Mouse (Mus musculus) heart, postnatal 10 days (tissue): ENCODE results near the gene Slc24a4. TPM values are rescaled to one million over a fixed set of nuclear protein-coding genes. Genes with fewer than 3 reads are reported as not detected.

Experiments
- DNase-seq, 2 experiments: peaks; one replicate each; pipeline ENCODE4 v3.0.0; 2021
- intact Hi-C: fragments of 180-260 bp; cut with DNase I; formaldehyde crosslinking; loops from one replicate; pipeline ENCODE4 v1.15.1; 2025
- total RNA-seq, 2 experiments: library from RNA; stranded (reverse); gene quantifications; 2 replicates each; pipeline ENCODE4 v1.2.3; 2021

Slc24a4 gene
- 1 to 10 TPM in 1 of 2 experiments, under 1 TPM in 1; 0.84 to 2.0 TPM for total RNA-seq

GRCm38 (mm10) chr12:102128081-102128790, at the start of gene Slc24a4:
Gene Slc24a4, plus strand, starts transcription at chr12:102128733.
- peak in 1 of 2 experiments; percentile 26 for DNase-seq
- intact Hi-C loops, result loop anchor here (5.0 kb wide), 2 partner anchors 39 to 121 kb away; no protein-coding TSS in a partner anchor

DNA sequence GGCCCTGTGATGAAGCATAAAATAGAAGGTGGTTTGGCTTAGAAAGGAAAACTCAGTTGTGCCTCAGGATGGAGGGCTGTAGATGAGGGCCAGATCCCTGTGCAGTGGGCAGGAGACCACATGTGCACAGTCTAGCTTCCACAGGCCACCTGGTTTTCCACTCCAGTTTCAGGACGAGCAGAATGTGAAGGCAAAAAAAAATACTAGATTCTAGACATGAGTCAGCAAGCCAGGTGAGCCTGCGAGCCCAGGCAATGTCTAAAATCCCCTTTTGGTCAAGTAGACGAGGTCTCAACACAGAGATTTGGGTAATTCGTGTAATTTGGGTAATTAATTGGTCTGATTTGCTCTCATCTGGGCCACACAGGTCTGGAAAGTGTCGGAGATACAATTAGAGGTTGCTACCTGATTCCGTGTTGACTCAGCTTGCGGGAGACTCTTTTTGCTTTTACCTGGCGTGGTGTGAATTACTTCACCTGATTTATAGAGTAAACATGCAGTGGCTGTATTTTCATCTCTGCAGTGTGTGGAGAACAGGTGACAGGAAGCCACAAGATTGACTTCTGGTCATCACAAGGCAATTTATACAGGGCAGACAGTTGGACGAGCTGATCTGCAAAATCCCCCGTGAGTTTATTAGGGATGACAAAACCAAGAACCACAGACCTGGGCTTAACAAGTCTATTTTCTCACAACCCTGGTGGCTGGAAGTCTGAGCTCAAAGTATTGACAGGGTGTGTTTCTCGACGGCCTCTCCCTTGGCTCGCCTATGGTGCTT, 45.7 kb upstream of the Slc24a4 start:
- DNase-seq, result no peak
- intact Hi-C loops, result no loop called here

DNA sequence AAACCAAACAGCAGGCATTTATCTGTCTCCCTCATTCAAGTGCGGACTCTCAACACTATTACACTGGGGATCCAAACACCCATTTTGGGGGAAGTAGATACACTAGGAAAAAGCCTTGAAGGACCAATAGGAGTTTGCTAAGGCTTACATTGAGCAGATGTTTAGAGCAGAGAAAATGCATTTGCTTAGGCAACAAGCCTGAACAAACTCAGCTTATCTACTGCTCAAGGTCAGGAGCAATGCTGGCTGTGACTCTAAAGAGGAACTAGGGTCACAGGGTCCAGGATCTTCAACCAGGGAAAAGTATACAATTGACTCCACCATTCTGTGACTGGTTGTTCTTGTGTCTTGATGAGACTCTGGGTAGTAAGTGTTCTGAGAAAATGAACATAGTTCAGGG, 38.0 kb upstream of the Slc24a4 start:
- no peak for DNase-seq
- intact Hi-C loops, result no loop called here

DNA sequence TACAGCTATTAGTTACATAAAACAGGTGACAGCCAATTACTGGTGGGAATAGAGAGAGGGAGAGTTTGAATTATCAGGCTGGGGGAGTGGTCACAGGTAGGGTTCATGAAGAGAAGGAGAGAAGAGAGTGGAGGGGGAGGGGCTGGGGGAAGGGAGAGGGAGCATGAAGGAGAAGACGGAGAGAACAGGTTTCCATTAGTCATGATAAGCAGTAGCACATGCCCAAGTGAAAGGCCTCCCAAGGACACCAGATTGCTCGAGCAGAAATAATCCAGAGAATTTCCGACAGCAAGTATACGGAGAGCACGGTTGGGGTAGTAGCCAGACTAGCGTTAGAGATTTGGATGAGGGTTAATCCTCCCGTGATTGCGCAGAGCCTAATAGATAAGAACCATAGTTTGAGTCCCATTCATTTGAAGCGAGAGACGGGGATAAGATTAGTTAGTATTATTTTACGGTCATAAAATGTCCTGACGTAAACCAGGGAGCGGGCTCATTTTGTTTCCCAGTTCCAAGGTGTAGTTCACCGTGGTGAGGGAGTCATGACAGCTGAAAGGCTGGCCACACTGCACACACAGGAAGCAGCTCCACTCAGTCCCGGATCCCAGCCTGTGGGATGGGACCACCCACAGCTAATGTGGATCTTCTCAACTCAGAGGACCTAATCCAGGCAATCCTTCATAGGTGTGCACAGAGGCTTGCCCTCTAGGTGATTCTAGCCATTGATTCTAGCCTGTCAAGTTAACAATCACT, 36.0 kb upstream of the Slc24a4 start:
- intact Hi-C loops, result no loop called here
- DNase-seq, result peak in 1 of 2 experiments; percentile 8

DNA sequence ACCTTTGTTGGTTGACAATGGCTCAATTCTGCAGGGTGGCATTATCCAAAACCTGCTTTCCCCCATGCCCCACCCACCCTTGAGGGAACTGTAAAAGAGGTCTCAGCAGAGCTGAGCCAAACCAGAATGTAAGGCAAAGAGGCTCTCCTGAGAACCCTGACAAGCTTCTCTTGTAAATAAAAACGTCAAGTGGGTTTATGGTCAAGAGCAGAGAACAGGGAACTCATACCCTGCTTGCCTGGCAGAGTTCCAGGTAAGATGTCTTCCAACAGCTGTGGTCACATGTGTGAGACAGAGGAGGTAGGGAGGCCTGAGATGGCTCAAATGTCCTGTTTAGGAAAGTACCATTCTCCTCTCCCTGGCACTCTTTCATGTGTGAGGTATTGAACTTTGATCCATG, 22.5 kb upstream of the Slc24a4 start:
- DNase-seq, result no peak
- intact Hi-C loops, result no loop called here

DNA sequence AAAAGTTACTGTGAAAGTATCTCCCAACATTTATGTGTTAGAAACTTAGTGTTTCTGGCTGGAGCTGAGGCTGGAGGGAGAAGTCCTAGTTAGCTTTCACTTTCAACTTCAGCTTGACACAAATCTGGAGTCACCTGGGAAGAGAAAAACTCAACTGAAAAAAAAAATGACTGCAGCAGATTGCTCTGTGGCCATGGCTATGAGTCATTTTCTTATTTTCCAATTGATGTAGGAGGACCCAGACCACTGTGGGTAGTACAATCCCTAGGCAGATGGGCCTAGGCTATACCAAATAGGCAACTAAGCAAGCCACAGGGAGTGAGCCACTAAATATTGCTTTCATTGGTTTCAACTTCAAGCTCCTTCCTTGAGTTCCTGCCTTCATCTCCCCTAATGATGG, 19.7 kb upstream of the Slc24a4 start:
- intact Hi-C loops, result no loop called here
- DNase-seq, result no peak

DNA sequence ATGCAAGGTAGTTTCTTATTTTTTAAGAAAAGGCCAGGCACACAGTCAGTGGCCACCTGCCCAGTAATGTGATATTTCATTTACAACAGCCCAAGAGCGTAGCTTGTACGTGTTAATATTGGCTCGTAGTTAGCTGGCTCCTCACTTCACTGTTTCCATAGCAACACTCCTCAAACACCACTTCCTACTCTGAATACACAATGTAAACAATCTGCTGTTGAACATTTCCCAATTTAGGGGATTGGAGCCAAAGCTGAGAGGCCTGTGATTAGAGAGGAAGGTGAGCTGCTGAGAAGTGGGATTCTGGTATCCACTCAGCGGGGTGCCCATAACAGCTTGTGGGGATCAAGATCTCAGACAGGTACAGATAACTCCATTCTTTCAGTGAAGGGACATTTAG, 16.0 kb upstream of the Slc24a4 start:
- intact Hi-C loops, result no loop called here

DNA sequence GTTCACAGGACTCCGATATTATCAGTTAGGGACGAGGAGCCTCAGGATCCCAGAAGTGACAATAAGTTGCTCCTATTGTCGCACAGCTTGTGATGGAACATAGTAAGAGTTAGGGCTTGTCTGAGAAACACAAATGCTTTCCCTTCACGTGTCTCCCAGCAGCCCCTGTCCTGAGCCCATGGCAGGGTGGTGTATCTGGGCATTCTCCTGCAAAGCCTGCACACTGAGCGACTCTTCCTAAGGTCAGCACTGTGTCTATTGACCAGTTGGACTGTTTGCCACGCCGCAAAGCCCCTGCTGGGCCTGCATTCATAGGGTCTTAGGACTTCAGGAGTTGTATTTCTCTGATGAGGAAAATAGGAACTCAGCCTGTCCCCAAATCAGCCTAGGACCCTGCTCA, 15.6 kb upstream of the Slc24a4 start:
- intact Hi-C loops, result no loop called here

More for the DNA sequence above, 16.0 kb upstream of the Slc24a4 start:
- DNase-seq, result no peak

GRCm38 (mm10) chr12:102113391-102113790, 15.1 kb upstream of the Slc24a4 start:
- no peak for DNase-seq
- intact Hi-C loops, result no loop called here

More for the DNA sequence above, 15.6 kb upstream of the Slc24a4 start:
- no peak for DNase-seq

DNA sequence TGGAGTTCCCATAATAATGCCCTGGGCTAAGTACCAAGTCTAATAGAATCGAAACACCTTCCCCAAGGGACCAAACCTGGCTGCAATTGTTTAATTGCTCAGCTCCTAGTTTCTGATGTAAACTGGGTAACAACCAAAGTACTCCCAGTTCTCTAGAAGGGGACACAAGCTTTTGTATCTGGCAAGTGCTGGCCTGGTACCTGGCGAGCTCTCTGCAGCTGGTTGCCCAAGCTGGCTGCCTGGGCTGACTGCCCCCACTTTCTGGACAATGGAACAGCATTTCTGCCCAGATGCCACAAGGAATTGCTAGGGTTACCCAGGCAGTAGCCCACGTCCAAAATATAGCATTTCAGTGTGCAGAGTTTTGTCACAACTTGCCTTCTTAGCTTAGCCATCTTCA, 12.0 kb upstream of the Slc24a4 start:
- intact Hi-C loops, result no loop called here

GRCm38 (mm10) chr12:102118014-102118413, 10.5 kb upstream of the Slc24a4 start:
- no peak for DNase-seq
- intact Hi-C loops, result no loop called here

More for the DNA sequence above, 12.0 kb upstream of the Slc24a4 start:
- DNase-seq, result no peak

GRCm38 (mm10) chr12:102127601-102128000, 932 bp upstream of the Slc24a4 start:
- no peak for DNase-seq
- intact Hi-C loops, result loop anchor here (5.0 kb wide), 2 partner anchors 40 to 120 kb away; no protein-coding TSS in a partner anchor

- DNase-seq, result peak; percentile 65 to 67
- intact Hi-C loops, result loop anchor here (5.0 kb wide), 2 partner anchors 38 to 122 kb away; no protein-coding TSS in a partner anchor
Observed at GRCm38 (mm10) chr12:102128791-102129507, 416 bp downstream of the Slc24a4 start.

- intact Hi-C loops, result loop anchor here (5.0 kb wide), 2 partner anchors 38 to 122 kb away; no protein-coding TSS in a partner anchor
- DNase-seq, result no peak
Observed at GRCm38 (mm10) chr12:102129508-102130030, 1.0 kb downstream of the Slc24a4 start.

- intact Hi-C loops, result loop anchor here (5.0 kb wide), 2 partner anchors 147 to 248 kb away; no protein-coding TSS in a partner anchor
- DNase-seq, result peak; percentile 67 to 70
Observed at GRCm38 (mm10) chr12:102139710-102140109, 11.2 kb downstream of the Slc24a4 start.

- DNase-seq, result no peak
- intact Hi-C loops, result no loop called here
Observed at GRCm38 (mm10) chr12:102141330-102141729, 12.8 kb downstream of the Slc24a4 start.

- intact Hi-C loops, result no loop called here
- no peak for DNase-seq
Observed at GRCm38 (mm10) chr12:102147678-102148077, 19.1 kb downstream of the Slc24a4 start.

- no peak for DNase-seq
- intact Hi-C loops, result no loop called here
Observed at GRCm38 (mm10) chr12:102148746-102149145, 20.2 kb downstream of the Slc24a4 start.

DNA sequence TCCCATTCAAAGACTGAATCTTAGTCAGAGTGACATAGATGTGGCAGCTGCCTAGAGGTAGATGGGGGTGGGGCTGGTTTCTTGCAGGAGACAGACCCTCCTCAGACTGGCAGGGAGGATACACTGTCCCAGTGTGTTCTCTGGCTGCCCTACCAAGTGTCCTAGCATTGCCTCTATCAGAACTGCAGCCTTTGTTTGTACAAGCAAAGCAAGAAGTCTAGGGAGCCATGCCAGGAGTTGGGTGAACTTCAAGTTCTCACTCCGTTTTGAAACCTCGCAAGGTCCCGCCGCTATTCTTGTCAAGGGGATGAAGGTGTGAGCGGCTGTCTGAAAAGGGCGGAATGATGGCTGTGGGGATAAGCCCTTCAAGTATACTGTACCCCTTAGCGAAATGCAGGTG, 22.7 kb downstream of the Slc24a4 start:
- intact Hi-C loops, result no loop called here
- DNase-seq, result peak in 1 of 2 experiments; percentile 18

DNA sequence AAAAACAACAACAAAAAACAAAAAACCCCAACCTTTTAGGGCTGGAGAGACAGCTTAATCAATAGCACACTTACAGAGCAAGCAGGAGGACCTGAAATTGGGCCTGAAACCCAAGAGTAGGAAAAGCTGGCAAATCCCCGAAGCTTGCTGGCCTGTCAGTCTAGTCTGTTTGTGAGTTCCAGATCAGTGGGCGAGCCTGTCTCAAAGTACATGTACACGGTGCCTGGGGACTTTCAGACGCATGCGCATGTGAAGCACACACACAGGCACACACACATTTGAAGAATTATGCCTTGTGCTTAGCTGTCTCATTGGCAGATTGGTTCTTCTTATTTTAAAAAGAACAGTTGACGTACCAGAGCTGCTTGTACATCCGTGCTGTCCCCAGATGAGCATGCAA, 25.3 kb downstream of the Slc24a4 start:
- DNase-seq, result no peak
- intact Hi-C loops, result no loop called here
